Mouse (Mus musculus) cortical plate, adult 2 months (tissue): ENCODE results near the gene Ndufb10.

Experiments
- CTCF ChIP-seq: fragments of 200-500 bp; IDR thresholded peaks from 2 replicates; pipeline ENCODE4 v1.5.1; 2011; ENCODE audit warnings: mild to moderate bottlenecking, control low read depth, low read length; ENCODE audit not compliant: insufficient read depth; ENCODE audit errors: extremely low read depth
- POLR2A ChIP-seq: fragments of 200-500 bp; IDR thresholded peaks from 2 replicates; pipeline ENCODE4 v1.6.1; 2011; ENCODE audit warnings: mild to moderate bottlenecking, low read length, control low read depth; ENCODE audit not compliant: insufficient read depth; ENCODE audit errors: extremely low read depth

DNA sequence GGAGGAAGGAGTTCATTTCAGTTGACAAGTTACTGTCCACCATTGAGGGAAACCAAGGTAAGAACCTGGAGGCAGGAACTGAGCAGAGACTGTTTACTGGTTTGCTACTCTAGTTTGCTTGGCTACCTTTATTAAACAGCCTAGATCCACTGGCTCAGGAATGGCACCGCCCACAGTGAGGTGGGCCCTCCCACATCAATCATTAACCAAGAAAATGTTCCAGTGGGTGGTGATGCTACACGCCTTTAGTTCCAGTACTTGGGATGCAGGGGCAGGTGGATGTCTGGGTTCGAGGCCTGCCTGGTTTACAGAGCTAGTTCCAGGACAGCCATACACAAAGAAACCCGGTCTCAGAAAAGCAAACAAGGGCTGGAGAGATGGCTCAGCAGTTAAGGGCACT lies 14.0 kb upstream of the Ndufb10 start:
- TF ChIP-seq CTCF (no peak), POLR2A (no peak)
